Mouse (Mus musculus) midbrain, embryonic 11.5 days (tissue): ENCODE results near the gene Tmem206. TPM values are rescaled to one million over a fixed set of nuclear protein-coding genes. Genes with fewer than 3 reads are reported as not detected.

Source experiments
- ATAC-seq: fragments of 200-750 bp; cut with Nextera tagmentation; 2 replicates; pipeline ENCODE4 v1.8.0; 2017; ENCODE audit warnings: moderate TSS enrichment, moderate library complexity; ENCODE audit not compliant: low FRiP score
- DNase-seq: peaks from one replicate; pipeline ENCODE4 v3.0.0; 2015; ENCODE audit warnings: low spot score; ENCODE audit errors: missing footprints
- H3K27ac ChIP-seq: fragments of 300-500 bp; sonication (generic); 2 replicates; pipeline ENCODE4 v1.5.1; 2014; ENCODE audit warnings: low read depth, low read length
- H3K27me3 ChIP-seq: fragments of 300-500 bp; sonication (generic); 2 replicates; pipeline ENCODE4 v1.6.1; 2014; ENCODE audit warnings: mild to moderate bottlenecking, low read length, moderate library complexity, mixed read lengths; ENCODE audit not compliant: control insufficient read depth, insufficient read depth
- H3K36me3 ChIP-seq: fragments of 300-500 bp; sonication (generic); 2 replicates; pipeline ENCODE4 v1.6.1; 2014; ENCODE audit warnings: mild to moderate bottlenecking, low read length, moderate library complexity, mixed read lengths; ENCODE audit not compliant: control insufficient read depth, insufficient read depth
- H3K4me1 ChIP-seq: fragments of 300-500 bp; sonication (generic); 2 replicates; pipeline ENCODE4 v1.6.1; 2014; ENCODE audit warnings: low read length; ENCODE audit not compliant: control insufficient read depth, insufficient read depth
- H3K4me2 ChIP-seq: fragments of 300-500 bp; sonication (generic); 2 replicates; pipeline ENCODE4 v1.6.1; 2014; ENCODE audit warnings: mild to moderate bottlenecking, moderate library complexity
- H3K4me3 ChIP-seq: fragments of 300-500 bp; sonication (generic); 2 replicates; pipeline ENCODE4 v1.5.1; 2014; ENCODE audit warnings: low read depth, low read length
- H3K9ac ChIP-seq: fragments of 300-500 bp; sonication (generic); 2 replicates; pipeline ENCODE4 v1.6.1; 2014; ENCODE audit warnings: low read length
- H3K9me3 ChIP-seq: fragments of 300-500 bp; sonication (generic); 2 replicates; pipeline ENCODE4 v1.6.1; 2016; ENCODE audit warnings: low read length; ENCODE audit not compliant: control insufficient read depth
- WGBS: fragments of 180-500 bp; shearing (Covaris S2); extraction: QIAGEN DNeasy Blood & Tissue Kit; methylation state at CpG from one replicate; pipeline ENCODE4 v1.1.7; 2014; 5-methylcytosine and 5-hydroxymethylcytosine counted together
- polyA plus RNA-seq: library from polyadenylated mRNA; unstranded; fragments of >200 nt; fragmentation: Nextera tagmentation; extraction: Ambion mirVana; gene quantifications from 2 replicates; pipeline ENCODE4 v1.2.1, GENCODE M21; 2014

Tmem206 gene
- polyA plus RNA-seq, 1 experiment from 2014 or later, result 38.5 TPM

- DNase-seq, result no peak
- Histone ChIP-seq H3K4me2 (no peak overlapping the region), H3K9me3 (no peaks in the 10 kb centered on the region), H3K27ac (no peak overlapping the region), H3K4me3 (no peak overlapping the region), H3K27me3 (no peaks in the 10 kb centered on the region), H3K9ac (no peak overlapping the region), H3K4me1 (no peaks in the 10 kb centered on the region), H3K36me3 (peaks cover 17% of the 10 kb centered on the region; the same call in 1 of the 2 replicates)
- WGBS, result 82% methylated on average over 5 of the region's 5 CpGs
- ATAC-seq, result no peak
Observed at GRCm38 (mm10) chr1:191334500-191334899, 8.8 kb downstream of the Tmem206 start.

- H3K27me3 ChIP-seq, result no peaks in the 10 kb centered on the region
- ATAC-seq (no peak), DNase-seq (no peak)
- H3K36me3 ChIP-seq, result peaks cover 30% of the 10 kb centered on the region
- H3K4me3 ChIP-seq, result no peak overlapping the region
- no peak overlapping the region for H3K4me2 ChIP-seq
- no peaks in the 10 kb centered on the region for H3K4me1 ChIP-seq
- no peak overlapping the region for H3K27ac ChIP-seq
- no peak overlapping the region for H3K9ac ChIP-seq
- no peaks in the 10 kb centered on the region for H3K9me3 ChIP-seq
- WGBS, result 91% methylated on average over 2 of the region's 2 CpGs
Observed at GRCm38 (mm10) chr1:191339876-191340275, 14.2 kb downstream of the Tmem206 start.

- ATAC-seq, result no peak
- Histone ChIP-seq H3K9me3 (no peaks in the 10 kb centered on the region), H3K4me2 (no peak overlapping the region), H3K36me3 (peaks cover 30% of the 10 kb centered on the region), H3K4me1 (no peaks in the 10 kb centered on the region), H3K27ac (no peak overlapping the region), H3K27me3 (no peaks in the 10 kb centered on the region), H3K9ac (no peak overlapping the region), H3K4me3 (no peak overlapping the region)
- DNase-seq, result no peak
- 98% methylated on average over 4 of the region's 4 CpGs for WGBS
Observed at GRCm38 (mm10) chr1:191340530-191340929, 14.8 kb downstream of the Tmem206 start.

- Histone ChIP-seq H3K4me3 (no peak overlapping the region), H3K9ac (no peak overlapping the region), H3K9me3 (no peaks in the 10 kb centered on the region), H3K27me3 (no peaks in the 10 kb centered on the region), H3K27ac (no peak overlapping the region), H3K4me2 (no peak overlapping the region), H3K4me1 (no peaks in the 10 kb centered on the region), H3K36me3 (peaks cover 11% of the 10 kb centered on the region)
- WGBS, result 94% methylated on average over 8 of the region's 8 CpGs
- ATAC-seq, result no peak
- DNase-seq, result no peak
Observed at GRCm38 (mm10) chr1:191347602-191348001, 21.9 kb downstream of the Tmem206 start.

- Histone ChIP-seq H3K4me2 (no peak overlapping the region), H3K27ac (no peak overlapping the region), H3K4me1 (no peaks in the 10 kb centered on the region), H3K9ac (no peak overlapping the region), H3K9me3 (no peaks in the 10 kb centered on the region), H3K27me3 (no peaks in the 10 kb centered on the region), H3K36me3 (peaks cover 8% of the 10 kb centered on the region), H3K4me3 (no peak overlapping the region)
- WGBS, result 94% methylated on average over 2 of the region's 2 CpGs
- no peak for ATAC-seq
- DNase-seq, result no peak
Observed at GRCm38 (mm10) chr1:191348592-191348991, 22.9 kb downstream of the Tmem206 start.

GRCm38 (mm10) chr1:191348996-191349395 is 23.3 kb downstream of the Tmem206 start:
- H3K4me2 ChIP-seq, result no peak overlapping the region
- H3K9ac ChIP-seq, result no peak overlapping the region
- H3K27me3 ChIP-seq, result no peaks in the 10 kb centered on the region
- H3K4me1 ChIP-seq, result no peaks in the 10 kb centered on the region
- no peak overlapping the region for H3K27ac ChIP-seq
- 67% methylated on average over 5 of the region's 5 CpGs for WGBS
- ATAC-seq (no peak), DNase-seq (no peak)
- H3K9me3 ChIP-seq, result no peaks in the 10 kb centered on the region
- H3K36me3 ChIP-seq, result peaks cover 11% of the 10 kb centered on the region
- H3K4me3 ChIP-seq, result no peak overlapping the region

GRCm38 (mm10) chr1:191349486-191350037 is 23.9 kb downstream of the Tmem206 start:
- H3K9ac ChIP-seq, result no peak overlapping the region
- H3K4me1 ChIP-seq, result no peaks in the 10 kb centered on the region
- H3K36me3 ChIP-seq, result peaks cover 13% of the 10 kb centered on the region
- no peaks in the 10 kb centered on the region for H3K9me3 ChIP-seq
- H3K27ac ChIP-seq, result no peak overlapping the region
- H3K4me3 ChIP-seq, result no peak overlapping the region
- H3K4me2 ChIP-seq, result no peak overlapping the region
- no peak for DNase-seq
- H3K27me3 ChIP-seq, result no peaks in the 10 kb centered on the region
- WGBS, result 88% methylated on average over 23 of the region's 23 CpGs
- ATAC-seq, result no peak

- Histone ChIP-seq H3K4me2 (no peak overlapping the region), H3K9me3 (no peaks in the 10 kb centered on the region), H3K4me3 (no peak overlapping the region), H3K27me3 (no peaks in the 10 kb centered on the region), H3K27ac (no peak overlapping the region), H3K4me1 (no peaks in the 10 kb centered on the region), H3K36me3 (peaks cover 15% of the 10 kb centered on the region), H3K9ac (no peak overlapping the region)
- 95% methylated on average over 5 of the region's 5 CpGs for WGBS
- ATAC-seq (no peak), DNase-seq (no peak)
Observed at GRCm38 (mm10) chr1:191350355-191350754, 24.6 kb downstream of the Tmem206 start.

- Histone ChIP-seq H3K9ac (no peak overlapping the region), H3K4me2 (no peak overlapping the region), H3K36me3 (peaks cover 13% of the 10 kb centered on the region), H3K4me1 (no peaks in the 10 kb centered on the region), H3K27ac (no peak overlapping the region), H3K9me3 (no peaks in the 10 kb centered on the region), H3K4me3 (no peak overlapping the region), H3K27me3 (no peaks in the 10 kb centered on the region)
- DNase-seq (peak; percentile 91), ATAC-seq (no peak)
- WGBS, result 74% methylated on average over 14 of the region's 14 CpGs
Observed at GRCm38 (mm10) chr1:191352786-191353488, 27.2 kb downstream of the Tmem206 start.
